7 mouse cellular contexts compared by ENCODE assay signal in the genomic region with DNA sequence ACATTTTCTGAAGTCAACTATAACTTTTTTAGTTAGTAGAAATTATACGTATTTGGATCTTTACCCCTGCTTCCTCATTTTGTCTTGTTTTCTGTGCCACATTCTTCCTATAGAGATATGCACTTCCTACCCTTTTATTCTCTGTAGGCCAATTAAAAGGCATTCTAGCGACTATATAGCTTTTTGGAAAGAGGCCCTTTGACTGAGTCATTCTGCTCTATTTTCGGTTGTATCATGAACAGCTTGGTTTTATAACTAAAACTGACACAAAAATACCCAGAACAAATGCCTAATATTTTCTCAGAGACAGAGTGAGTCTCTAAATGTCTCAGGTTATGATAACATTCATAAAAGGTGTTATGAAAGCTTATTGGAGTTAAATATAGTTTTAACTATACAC.
"Had no signal": no experiment of that assay in that cellular context is flagged by ENCODE, and none has a peak within 500 bp of the region (broad histone marks: within the 10 kb centered on the region; RNA-seq: fewer than 3 reads in every experiment).

No protein-coding gene starts in this region.

- DNase-seq: lung, adult 2 months; lung, postnatal 14 days; lung, postnatal 36 days; right cerebral cortex, postnatal 14 days; thymus, adult 2 months; thymus, postnatal 25 days; thymus, postnatal 4 days had no signal
